Mouse (Mus musculus) forebrain, embryonic 13.5 days (tissue): ENCODE results near the gene Smarca4. TPM values are rescaled to one million over a fixed set of nuclear protein-coding genes. Genes with fewer than 3 reads are reported as not detected.

Experiments used
- ATAC-seq: fragments of 200-750 bp; cut with Nextera tagmentation; 2 replicates; pipeline ENCODE4 v1.8.0; 2017
- H3K27ac ChIP-seq: fragments of 300-500 bp; sonication (generic); 2 replicates; pipeline ENCODE4 v1.5.1; 2015; ENCODE audit warnings: inconsistent platforms, mild to moderate bottlenecking, moderate library complexity
- H3K27me3 ChIP-seq: fragments of 300-500 bp; sonication (generic); 2 replicates; pipeline ENCODE4 v1.6.1; 2015; ENCODE audit warnings: mild to moderate bottlenecking, inconsistent platforms
- H3K36me3 ChIP-seq: fragments of 300-500 bp; sonication (generic); 2 replicates; pipeline ENCODE4 v1.6.1; 2015; ENCODE audit warnings: mild to moderate bottlenecking, inconsistent platforms; ENCODE audit not compliant: poor library complexity, severe bottlenecking
- H3K4me1 ChIP-seq: fragments of 300-500 bp; sonication (generic); 2 replicates; pipeline ENCODE4 v1.6.1; 2015; ENCODE audit warnings: inconsistent platforms
- H3K4me2 ChIP-seq: fragments of 300-500 bp; sonication (generic); 2 replicates; pipeline ENCODE4 v1.6.1; 2015; ENCODE audit warnings: inconsistent platforms, mild to moderate bottlenecking, moderate library complexity
- H3K4me3 ChIP-seq: fragments of 300-500 bp; sonication (generic); 2 replicates; pipeline ENCODE4 v1.5.1; 2015; ENCODE audit warnings: mild to moderate bottlenecking, inconsistent platforms
- H3K9ac ChIP-seq: fragments of 300-500 bp; sonication (generic); 2 replicates; pipeline ENCODE4 v1.6.1; 2015; ENCODE audit warnings: mild to moderate bottlenecking, inconsistent platforms
- H3K9me3 ChIP-seq: fragments of 300-500 bp; sonication (generic); replicated peaks from 2 replicates; pipeline ENCODE4 v1.6.1; 2016; ENCODE audit warnings: inconsistent platforms
- WGBS: fragments of 180-500 bp; shearing (Covaris S2); methylation state at CpG from one replicate; pipeline ENCODE4 v1.1.7; 2015; 5-methylcytosine and 5-hydroxymethylcytosine counted together
- polyA plus RNA-seq: library from polyadenylated mRNA; unstranded; fragments of >200 nt; fragmentation: Nextera tagmentation; extraction: Ambion mirVana; gene quantifications from 2 replicates; pipeline ENCODE4 v1.2.1, GENCODE M21; 2015

Gene Smarca4
- polyA plus RNA-seq, 1 experiment from 2014 or later: 159 TPM

DNA sequence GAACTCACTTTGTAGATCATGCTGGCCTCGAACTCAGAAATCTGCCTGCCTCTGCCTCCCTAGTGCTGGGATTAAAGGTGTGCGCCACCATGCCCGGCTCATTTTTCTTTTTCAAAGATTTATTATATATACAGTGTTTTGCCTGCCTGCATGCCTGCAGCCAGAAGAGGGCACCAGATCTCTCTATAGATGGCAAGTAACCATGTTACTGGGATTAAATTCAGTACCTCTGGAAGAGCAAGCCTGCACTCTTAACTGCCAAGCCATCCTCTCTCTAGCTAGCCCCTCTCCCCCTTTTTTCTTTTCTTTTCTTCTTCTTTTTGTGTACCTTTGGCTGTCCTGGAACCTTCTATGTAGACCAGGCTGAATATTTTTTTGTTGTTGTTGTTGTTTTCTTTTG, 14.7 kb downstream of the Smarca4 start:
- no peak overlapping the region for H3K4me3 ChIP-seq
- peaks cover 14% of the 10 kb centered on the region for H3K4me1 ChIP-seq
- H3K4me2 ChIP-seq: no peak overlapping the region
- no peak overlapping the region for H3K9ac ChIP-seq
- H3K36me3 ChIP-seq: peaks cover 34% of the 10 kb centered on the region
- no peaks in the 10 kb centered on the region for H3K27me3 ChIP-seq
- ATAC-seq: no peak
- 86% methylated on average over 3 of the region's 3 CpGs for WGBS
- no peaks in the 10 kb centered on the region for H3K9me3 ChIP-seq
- H3K27ac ChIP-seq: no peak overlapping the region

DNA sequence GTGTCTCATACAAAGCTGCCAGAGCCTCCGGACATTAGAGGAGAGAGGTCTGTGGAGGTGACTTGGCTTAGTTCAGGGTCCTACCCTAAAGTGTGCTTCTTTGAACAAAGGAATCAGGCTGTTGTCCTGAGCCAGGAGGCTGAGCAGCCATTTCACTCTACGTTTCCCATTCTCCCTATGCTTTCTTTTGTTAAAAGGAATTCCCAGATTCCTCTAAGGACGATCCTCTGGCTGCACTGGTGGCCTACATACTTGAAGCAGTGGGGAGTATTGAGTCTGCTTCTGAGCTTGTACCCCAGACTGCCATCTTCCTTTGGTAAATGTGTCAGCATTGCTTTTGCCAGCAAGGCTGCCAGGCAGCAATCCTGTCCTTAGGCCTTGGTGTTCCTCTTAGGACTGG, 17.1 kb downstream of the Smarca4 start:
- H3K4me1 ChIP-seq: peaks cover 6% of the 10 kb centered on the region; the same call in 1 of the 2 replicates
- no peaks in the 10 kb centered on the region for H3K27me3 ChIP-seq
- H3K36me3 ChIP-seq: peaks cover 59% of the 10 kb centered on the region
- WGBS: 70% methylated on average over 3 of the region's 3 CpGs
- no peaks in the 10 kb centered on the region for H3K9me3 ChIP-seq
- no peak overlapping the region for H3K9ac ChIP-seq
- no peak overlapping the region for H3K27ac ChIP-seq
- H3K4me3 ChIP-seq: no peak overlapping the region
- H3K4me2 ChIP-seq: no peak overlapping the region
- no peak for ATAC-seq

DNA sequence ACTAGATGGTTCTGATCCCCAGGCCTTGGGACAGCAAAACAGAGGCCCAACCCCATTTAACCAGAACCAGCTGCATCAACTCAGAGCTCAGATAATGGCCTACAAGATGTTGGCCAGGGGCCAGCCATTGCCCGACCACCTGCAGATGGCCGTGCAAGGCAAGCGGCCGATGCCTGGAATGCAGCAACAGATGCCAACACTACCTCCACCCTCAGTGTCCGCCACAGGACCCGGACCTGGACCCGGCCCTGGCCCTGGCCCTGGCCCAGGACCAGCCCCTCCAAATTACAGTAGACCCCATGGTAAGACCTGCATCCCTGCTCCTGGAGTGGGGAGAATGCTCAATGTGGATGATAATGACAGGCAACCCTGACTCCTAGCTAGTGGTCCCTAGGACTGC, 19.7 kb downstream of the Smarca4 start:
- no peak overlapping the region for H3K4me3 ChIP-seq
- WGBS: 65% methylated on average over 7 of the region's 7 CpGs
- H3K27me3 ChIP-seq: no peaks in the 10 kb centered on the region
- peaks cover 84% of the 10 kb centered on the region for H3K36me3 ChIP-seq
- peaks cover 6% of the 10 kb centered on the region; the same call in 1 of the 2 replicates for H3K4me1 ChIP-seq
- 0 out of 2 replicates have a peak, but pooled peaks have one; percentile 44 for ATAC-seq
- no peak overlapping the region for H3K9ac ChIP-seq
- H3K4me2 ChIP-seq: no peak overlapping the region
- H3K9me3 ChIP-seq: no peaks in the 10 kb centered on the region
- H3K27ac ChIP-seq: no peak overlapping the region

DNA sequence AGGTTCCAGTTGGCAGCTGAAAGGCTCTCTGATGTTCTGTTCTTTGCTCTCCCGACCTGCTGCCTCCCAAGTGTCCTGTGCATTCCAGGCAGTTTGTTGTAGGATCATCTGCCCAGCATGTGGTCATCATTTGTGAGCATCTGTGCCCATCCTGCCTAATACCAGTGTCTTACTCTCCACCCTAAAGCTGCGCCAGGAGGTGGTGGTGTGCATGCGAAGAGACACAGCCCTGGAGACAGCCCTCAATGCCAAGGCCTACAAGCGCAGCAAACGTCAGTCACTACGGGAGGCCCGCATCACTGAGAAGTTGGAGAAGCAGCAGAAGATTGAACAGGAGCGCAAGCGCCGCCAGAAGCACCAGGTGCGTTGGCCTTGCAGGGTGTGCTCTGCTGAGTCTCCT, 23.1 kb downstream of the Smarca4 start:
- H3K4me1 ChIP-seq: peaks cover 6% of the 10 kb centered on the region; the same call in 1 of the 2 replicates
- H3K27ac ChIP-seq: no peak overlapping the region
- H3K4me2 ChIP-seq: no peak overlapping the region
- H3K27me3 ChIP-seq: no peaks in the 10 kb centered on the region
- ATAC-seq: no peak
- H3K9me3 ChIP-seq: no peaks in the 10 kb centered on the region
- WGBS: 91% methylated on average over 11 of the region's 11 CpGs
- peaks cover 100% of the 10 kb centered on the region for H3K36me3 ChIP-seq
- H3K9ac ChIP-seq: no peak overlapping the region
- H3K4me3 ChIP-seq: no peak overlapping the region

DNA sequence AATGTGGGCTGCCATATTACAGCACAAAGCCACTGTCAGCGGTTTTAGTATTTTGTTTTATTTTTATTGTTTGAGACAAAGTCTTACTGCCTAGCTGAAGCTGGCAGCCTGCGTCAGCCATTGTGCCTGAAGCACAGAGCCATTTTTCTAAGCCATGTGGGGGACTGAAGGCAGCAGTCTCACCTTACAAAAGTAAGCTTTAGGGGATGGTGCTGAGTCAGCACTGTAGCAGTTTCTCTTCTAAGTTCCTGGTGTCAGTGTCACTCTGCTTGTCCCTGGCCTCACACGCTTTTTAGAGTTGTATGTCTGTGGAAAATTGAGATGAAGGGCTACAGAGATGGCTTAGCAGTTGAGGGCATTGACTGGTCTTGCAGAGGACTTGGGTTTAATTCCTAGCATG, 30.4 kb downstream of the Smarca4 start:
- Histone ChIP-seq H3K27me3 (no peaks in the 10 kb centered on the region), H3K36me3 (peaks cover 90% of the 10 kb centered on the region), H3K4me2 (no peak overlapping the region), H3K27ac (no peak overlapping the region), H3K9me3 (no peaks in the 10 kb centered on the region), H3K9ac (no peak overlapping the region), H3K4me1 (no peaks in the 10 kb centered on the region), H3K4me3 (no peak overlapping the region)
- no peak for ATAC-seq
- WGBS: 93% methylated on average over 3 of the region's 3 CpGs

DNA sequence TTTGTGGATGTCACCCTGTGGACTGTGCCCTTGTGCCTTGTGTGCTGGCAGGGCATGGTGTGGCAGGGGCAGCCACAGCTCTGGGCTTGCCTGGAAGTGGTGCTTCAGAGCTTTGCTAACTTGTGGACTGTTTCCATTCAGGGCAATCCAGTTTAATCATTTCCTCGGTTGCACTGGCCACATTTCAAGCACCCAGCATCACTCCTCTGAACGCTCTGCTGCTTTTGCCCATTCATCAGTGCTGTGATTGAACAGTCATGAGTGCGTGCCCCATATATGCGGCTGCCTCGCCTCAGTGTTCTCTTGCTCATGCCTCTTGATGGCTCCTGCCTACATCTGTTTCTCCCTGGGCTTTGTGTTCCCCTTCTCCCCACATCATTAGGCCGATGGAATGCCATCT, 31.8 kb downstream of the Smarca4 start:
- peaks cover 90% of the 10 kb centered on the region for H3K36me3 ChIP-seq
- 93% methylated on average over 6 of the region's 6 CpGs for WGBS
- no peak for ATAC-seq
- no peak overlapping the region for H3K4me3 ChIP-seq
- no peaks in the 10 kb centered on the region for H3K9me3 ChIP-seq
- no peaks in the 10 kb centered on the region for H3K4me1 ChIP-seq
- no peak overlapping the region for H3K4me2 ChIP-seq
- H3K27ac ChIP-seq: no peak overlapping the region
- no peak overlapping the region for H3K9ac ChIP-seq
- H3K27me3 ChIP-seq: no peaks in the 10 kb centered on the region

DNA sequence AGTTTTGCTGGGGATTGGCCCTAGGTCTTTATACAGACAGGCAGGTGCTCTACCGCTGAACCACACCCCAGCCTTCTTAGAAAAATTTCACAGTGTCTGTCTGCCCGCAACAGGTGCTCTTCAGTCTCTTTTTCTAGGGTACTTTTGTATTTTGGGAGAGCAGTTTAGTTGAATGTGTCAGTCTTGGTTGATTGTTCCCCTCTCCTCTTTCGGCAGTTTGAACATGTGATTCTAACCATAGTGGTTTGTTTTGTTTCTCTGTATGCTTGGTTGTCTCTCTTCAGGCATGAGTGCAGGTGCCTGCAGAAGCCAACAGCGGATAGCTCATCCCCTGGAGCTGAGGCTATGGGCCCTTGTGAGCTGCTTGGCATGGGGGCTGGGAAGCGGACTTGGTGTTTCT, 36.3 kb downstream of the Smarca4 start:
- H3K4me1 ChIP-seq: no peaks in the 10 kb centered on the region
- no peak overlapping the region for H3K4me3 ChIP-seq
- no peak overlapping the region for H3K4me2 ChIP-seq
- H3K9ac ChIP-seq: no peak overlapping the region
- 95% methylated on average over 5 of the region's 5 CpGs for WGBS
- H3K27ac ChIP-seq: no peak overlapping the region
- no peaks in the 10 kb centered on the region for H3K9me3 ChIP-seq
- H3K27me3 ChIP-seq: no peaks in the 10 kb centered on the region
- peaks cover 92% of the 10 kb centered on the region for H3K36me3 ChIP-seq
- no peak for ATAC-seq

DNA sequence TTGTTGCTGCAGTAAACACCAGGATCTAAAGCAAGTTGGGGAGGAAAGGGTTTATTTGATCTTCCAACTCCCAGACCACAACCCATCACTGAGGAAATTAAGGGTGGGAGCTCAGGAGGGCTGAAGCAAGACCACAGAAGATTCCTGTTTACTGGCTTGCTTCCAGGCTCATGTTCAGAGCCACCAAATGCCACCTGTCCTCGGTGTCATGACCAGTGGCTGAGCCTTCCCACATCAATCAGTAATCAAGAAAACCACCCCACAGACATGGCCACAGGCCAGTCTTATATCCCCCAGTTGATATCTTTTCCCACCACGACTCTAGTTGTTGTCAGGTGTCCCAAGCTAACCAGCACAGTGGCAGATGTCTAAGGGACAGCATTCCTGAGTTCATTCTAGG, 37.3 kb downstream of the Smarca4 start:
- ATAC-seq: no peak
- no peak overlapping the region for H3K4me3 ChIP-seq
- H3K9ac ChIP-seq: no peak overlapping the region
- no peaks in the 10 kb centered on the region for H3K27me3 ChIP-seq
- no peak overlapping the region for H3K4me2 ChIP-seq
- peaks cover 91% of the 10 kb centered on the region for H3K36me3 ChIP-seq
- no peak overlapping the region for H3K27ac ChIP-seq
- WGBS: 91% methylated on average over 2 of the region's 2 CpGs
- no peaks in the 10 kb centered on the region for H3K4me1 ChIP-seq
- H3K9me3 ChIP-seq: no peaks in the 10 kb centered on the region

DNA sequence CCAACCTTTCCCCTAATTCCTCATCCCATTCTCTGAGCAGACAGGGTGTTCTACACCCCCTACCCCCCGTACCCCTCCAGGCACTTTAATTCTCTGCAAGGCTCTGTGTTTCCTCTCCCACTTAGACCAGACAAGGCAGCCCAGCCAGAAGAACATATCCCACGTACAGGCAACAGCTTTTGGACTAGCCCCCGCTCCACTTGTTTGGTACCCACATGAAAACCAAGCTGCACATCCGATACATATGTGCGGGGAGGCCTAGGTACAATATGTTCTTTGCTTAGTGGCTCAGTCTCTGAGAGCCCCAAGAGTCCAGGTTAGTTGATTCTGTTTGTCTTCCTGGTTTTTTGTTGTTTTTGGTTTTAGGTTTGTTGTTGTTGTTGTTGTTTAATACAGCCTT, 46.1 kb downstream of the Smarca4 start:
- H3K27me3 ChIP-seq: no peaks in the 10 kb centered on the region
- ATAC-seq: no peak
- H3K36me3 ChIP-seq: peaks cover 99% of the 10 kb centered on the region
- no peaks in the 10 kb centered on the region for H3K9me3 ChIP-seq
- 95% methylated on average over 5 of the region's 5 CpGs for WGBS
- H3K27ac ChIP-seq: no peak overlapping the region
- H3K9ac ChIP-seq: no peak overlapping the region
- no peak overlapping the region for H3K4me2 ChIP-seq
- no peak overlapping the region for H3K4me3 ChIP-seq
- no peaks in the 10 kb centered on the region for H3K4me1 ChIP-seq

DNA sequence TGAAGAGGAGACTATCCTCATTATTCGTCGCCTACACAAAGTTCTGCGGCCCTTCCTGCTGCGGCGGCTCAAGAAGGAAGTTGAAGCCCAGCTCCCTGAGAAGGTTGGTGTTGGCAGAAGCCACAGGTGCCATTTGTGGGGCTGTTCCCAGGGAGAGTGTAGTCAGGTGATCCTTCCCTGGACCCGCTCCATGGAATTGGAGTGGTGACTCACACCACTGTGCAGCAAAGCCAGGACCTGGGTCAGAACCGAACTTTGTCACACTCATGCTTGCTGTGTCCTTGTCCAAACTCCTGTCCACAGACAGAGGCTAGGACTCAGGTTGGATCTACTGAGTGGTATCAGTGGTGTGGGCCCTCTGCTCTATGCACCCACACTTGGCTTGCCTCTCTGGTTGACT, 53.0 kb downstream of the Smarca4 start:
- ATAC-seq: no peak
- H3K36me3 ChIP-seq: peaks cover 100% of the 10 kb centered on the region

DNA sequence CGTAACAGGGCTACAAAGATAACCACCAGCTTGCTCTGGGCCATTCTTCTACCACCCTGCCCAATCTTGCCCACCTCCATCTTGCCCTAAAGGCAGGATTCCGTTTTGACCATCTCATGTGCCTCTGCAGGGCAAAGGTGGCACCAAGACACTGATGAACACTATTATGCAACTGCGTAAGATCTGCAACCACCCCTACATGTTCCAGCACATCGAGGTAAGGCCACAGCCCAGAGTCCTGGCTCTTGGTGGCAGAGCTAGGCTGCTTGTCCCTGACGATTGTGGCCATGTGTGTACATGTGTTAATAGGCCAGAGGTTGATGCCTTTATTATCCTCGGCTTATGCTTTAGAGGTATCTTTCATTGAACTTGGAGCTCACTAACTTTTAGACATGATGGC, 54.4 kb downstream of the Smarca4 start:
- ATAC-seq: no peak
- Histone ChIP-seq H3K9me3 (no peaks in the 10 kb centered on the region), H3K36me3 (peaks cover 100% of the 10 kb centered on the region), H3K4me2 (no peak overlapping the region), H3K9ac (no peak overlapping the region), H3K27me3 (no peaks in the 10 kb centered on the region), H3K4me3 (no peak overlapping the region), H3K27ac (no peak overlapping the region), H3K4me1 (no peaks in the 10 kb centered on the region)
- WGBS: 94% methylated on average over 6 of the region's 6 CpGs

More for the DNA sequence above, 53.0 kb downstream of the Smarca4 start:
- Histone ChIP-seq H3K4me3 (no peak overlapping the region), H3K27me3 (no peaks in the 10 kb centered on the region), H3K9me3 (no peaks in the 10 kb centered on the region), H3K4me2 (no peak overlapping the region), H3K9ac (no peak overlapping the region), H3K4me1 (no peaks in the 10 kb centered on the region), H3K27ac (no peak overlapping the region)
- WGBS: 95% methylated on average over 7 of the region's 7 CpGs

DNA sequence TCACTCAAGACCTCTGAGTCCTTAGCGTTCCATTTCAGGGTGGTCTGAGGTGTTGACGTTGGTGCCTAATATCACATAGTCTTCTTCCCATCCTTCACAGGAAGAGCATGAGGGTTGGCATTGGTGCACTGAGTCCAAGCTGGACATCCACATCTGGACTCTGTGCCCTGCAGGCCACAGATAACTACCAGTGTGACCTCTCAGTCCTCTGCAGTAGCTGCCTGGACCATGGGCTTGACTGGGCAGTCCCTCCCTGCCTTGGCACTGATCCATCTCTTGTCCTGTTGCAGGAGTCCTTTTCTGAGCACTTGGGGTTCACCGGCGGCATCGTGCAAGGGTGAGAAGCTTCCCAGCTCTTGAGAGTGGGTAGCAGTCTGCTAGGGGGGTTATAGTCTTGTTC, 55.8 kb downstream of the Smarca4 start:
- Histone ChIP-seq H3K27ac (no peak overlapping the region), H3K9ac (no peak overlapping the region), H3K27me3 (no peaks in the 10 kb centered on the region), H3K4me1 (no peaks in the 10 kb centered on the region), H3K4me3 (no peak overlapping the region), H3K36me3 (peaks cover 100% of the 10 kb centered on the region), H3K9me3 (no peaks in the 10 kb centered on the region), H3K4me2 (no peak overlapping the region)
- no peak for ATAC-seq
- WGBS: 95% methylated on average over 5 of the region's 5 CpGs

DNA sequence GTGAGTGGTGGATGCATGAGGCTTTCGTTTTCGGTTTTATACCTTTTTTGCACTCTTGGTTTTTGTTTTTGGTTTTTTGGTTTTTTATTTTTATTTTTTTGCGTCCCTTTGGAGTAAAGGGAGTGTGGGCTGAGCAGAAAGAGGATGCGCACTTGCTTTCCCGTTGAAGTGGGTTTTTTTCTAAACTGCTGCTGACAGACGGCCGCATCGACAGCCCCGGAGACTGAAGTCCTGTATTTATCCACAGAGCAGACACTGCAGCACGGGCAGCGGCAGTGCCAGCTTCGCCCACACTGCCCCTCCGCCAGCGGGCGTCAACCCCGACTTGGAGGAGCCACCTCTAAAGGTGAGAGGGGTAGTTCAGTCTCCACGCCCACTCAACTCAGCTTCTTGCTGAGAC, 61.7 kb downstream of the Smarca4 start:
- Histone ChIP-seq H3K4me1 (no peaks in the 10 kb centered on the region), H3K4me3 (no peak overlapping the region), H3K9ac (no peak overlapping the region), H3K27me3 (no peaks in the 10 kb centered on the region), H3K9me3 (no peaks in the 10 kb centered on the region), H3K36me3 (peaks cover 96% of the 10 kb centered on the region), H3K27ac (no peak overlapping the region), H3K4me2 (no peak overlapping the region)
- 97% methylated on average over 17 of the region's 17 CpGs for WGBS
- ATAC-seq: no peak
